Mouse (Mus musculus): ENCODE measurements around the gene Hdac4. TPM values are rescaled to one million over a fixed set of nuclear protein-coding genes. Genes with fewer than 3 reads are reported as not detected.
A peak's percentile ranks its signal among the peaks of the same experiment; 100 is the strongest.

The Hdac4 gene
- total RNA-seq, 2 experiments from 2014 or later: 13.3 to 19.0 TPM

DNA sequence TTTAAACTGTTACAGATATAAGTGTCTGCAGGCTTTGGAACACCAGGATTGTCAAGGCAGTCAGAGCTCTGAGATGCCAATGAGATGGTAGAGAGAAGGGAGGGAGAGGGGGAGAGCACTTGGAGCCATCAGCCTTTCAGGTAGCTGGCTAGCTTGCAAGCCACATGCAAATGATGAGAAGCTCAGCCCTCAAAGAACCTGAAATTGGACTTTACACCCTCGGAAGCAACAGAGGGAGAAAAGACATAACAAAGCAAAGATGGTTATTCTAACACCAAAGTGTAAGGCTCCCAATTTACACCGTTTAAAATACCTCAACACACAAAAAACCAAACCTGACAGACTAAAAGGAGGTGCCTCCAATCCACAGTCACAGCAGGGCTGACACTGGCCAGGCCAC lies 63.3 kb downstream of the Hdac4 start:
- ATAC-seq (ENCODE audit: poor library complexity, severe bottlenecking): no peak

DNA sequence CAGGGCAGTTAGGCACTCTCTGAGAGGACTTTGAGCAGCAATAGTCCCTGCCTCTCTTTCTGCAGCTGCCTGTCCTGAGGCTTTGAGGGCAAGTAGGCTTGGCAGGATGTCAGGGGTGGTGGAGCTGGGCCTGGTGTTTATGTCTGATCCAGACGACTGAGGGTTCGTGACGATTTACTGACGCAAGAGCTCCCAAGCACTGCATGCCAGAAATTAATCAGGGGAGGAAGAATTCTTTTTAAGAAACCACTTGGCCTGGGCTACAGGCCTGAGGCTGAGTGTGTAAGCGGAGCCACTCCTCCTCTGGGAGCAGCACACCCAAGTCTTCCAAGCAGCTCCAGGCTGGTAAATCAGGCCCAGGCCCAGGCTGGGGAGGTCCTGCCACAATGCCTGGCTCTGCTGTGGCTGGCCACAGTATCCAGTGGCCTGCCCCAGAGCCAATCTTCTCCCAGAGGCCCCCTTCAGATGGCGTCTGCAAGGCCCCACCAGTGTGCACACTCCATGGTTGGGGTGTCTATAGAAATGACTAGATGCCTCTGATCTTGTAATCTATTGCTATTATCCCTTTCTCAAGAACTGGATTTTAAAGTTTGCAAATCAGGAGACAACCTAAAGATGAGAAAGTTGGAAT lies 64.9 kb downstream of the Hdac4 start:
- ATAC-seq (ENCODE audit: poor library complexity, severe bottlenecking): no peak

DNA sequence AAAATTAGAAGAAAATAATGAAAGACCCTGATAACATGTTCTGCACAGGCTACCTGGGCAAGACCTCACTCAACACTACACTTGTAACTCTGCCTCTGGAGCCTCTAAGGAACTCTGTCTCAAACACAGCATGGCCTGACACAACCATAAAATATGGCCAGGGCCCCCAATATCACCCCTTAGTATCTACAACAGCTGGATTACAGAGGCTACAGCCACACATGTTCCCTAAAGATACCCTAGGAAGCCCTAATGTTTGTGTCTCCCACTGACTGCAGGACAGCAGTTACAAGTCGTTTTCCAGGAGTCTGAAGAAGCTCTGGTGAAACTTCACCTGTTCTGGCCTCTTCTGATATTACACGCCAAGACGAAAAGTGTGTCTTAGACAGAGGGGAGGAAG lies 65.7 kb downstream of the Hdac4 start:
- ATAC-seq (ENCODE audit: poor library complexity, severe bottlenecking): no peak

GRCm38 (mm10) chr1:92127785-92128184 lies 67.7 kb downstream of the Hdac4 start:
- peak; percentile 83 for ATAC-seq (ENCODE audit: poor library complexity, severe bottlenecking)

GRCm38 (mm10) chr1:92127366-92127765 lies 68.1 kb downstream of the Hdac4 start:
- ATAC-seq (ENCODE audit: poor library complexity, severe bottlenecking): peak; percentile 29; the same call in 1 of the 2 replicates

- no peak for ATAC-seq (ENCODE audit: poor library complexity, severe bottlenecking)
Measured at GRCm38 (mm10) chr1:92124497-92125201, 70.8 kb downstream of the Hdac4 start.

DNA sequence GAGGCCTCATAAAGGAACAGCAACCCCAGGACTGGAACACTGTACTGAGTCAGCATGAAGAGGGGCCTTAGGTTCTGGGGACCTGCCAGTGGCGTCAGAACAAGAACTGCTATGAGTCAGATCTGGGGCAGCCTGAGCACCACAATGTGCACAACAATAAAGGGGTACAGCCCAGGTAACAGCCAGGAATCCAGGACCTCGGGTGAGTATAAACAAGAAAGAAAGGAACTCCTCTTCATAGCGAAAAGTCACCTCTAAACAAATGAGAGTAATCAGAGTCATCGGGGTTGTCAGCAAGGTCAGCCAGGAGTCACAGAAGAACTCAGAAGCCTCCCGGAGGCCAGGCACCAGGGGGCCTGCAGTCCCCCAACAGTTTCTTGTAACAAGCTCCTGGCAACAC lies 76.2 kb downstream of the Hdac4 start:
- no peak for ATAC-seq (ENCODE audit: poor library complexity, severe bottlenecking)

DNA sequence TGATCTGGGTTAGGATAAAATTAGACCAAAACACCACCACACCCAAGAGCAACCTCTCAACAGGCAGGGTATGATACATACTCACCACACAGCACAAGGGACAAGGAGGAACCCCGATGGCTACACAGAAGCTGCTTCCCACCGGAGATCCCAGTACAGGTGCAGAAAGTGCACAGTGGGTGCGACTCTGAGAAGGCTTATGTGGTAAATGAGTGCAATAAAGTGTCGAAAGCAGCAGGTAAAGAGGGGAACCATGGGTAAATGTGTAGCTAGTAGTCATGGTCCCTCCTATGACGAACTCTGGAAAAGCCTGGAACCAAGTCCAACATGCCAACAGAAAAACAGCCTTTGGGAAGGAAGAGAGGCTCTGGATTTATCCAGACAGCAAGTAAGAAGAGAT lies 77.9 kb downstream of the Hdac4 start:
- ATAC-seq (ENCODE audit: poor library complexity, severe bottlenecking): no peak

GRCm38 (mm10) chr1:92116169-92116568 lies 79.3 kb downstream of the Hdac4 start:
- ATAC-seq (ENCODE audit: poor library complexity, severe bottlenecking): no peak

GRCm38 (mm10) chr1:92114091-92114490 lies 81.4 kb downstream of the Hdac4 start:
- no peak for ATAC-seq (ENCODE audit: poor library complexity, severe bottlenecking)

DNA sequence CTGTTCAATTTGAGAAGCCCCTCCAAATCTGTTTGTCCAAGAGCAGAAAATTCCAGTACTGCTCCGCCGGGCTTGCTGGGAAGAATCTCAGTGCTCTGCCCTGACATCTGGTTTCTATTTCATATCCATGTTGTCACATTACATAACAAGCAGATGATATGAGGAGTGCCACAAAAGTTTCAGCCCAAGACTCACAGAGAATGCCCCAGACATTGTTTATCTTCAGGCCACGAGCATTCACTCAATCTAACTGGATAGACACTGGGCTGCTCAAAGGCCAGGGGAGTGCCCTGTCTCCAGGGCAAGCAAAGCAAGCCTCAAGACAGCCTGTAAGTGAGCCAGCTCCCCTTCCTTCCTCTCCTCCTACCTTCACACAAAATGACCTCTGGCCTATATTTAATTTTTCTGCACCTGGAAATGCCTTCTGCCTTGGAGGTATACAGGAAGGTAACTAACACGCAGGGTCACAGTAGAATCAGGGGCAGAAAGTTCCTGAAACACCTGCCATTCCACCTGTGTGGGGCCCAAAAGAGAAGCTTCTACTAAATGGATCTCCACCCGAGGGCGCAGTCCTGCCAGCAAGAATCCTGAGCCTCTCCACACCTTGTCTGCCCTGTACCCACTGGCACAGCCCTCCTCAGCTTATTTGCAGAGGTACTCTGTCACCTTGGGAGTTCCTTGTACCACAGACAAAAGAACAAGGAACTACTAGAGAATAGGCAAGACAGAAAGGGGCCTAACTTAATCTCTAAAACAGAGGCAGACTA lies 82.1 kb downstream of the Hdac4 start:
- no peak for ATAC-seq (ENCODE audit: poor library complexity, severe bottlenecking)

GRCm38 (mm10) chr1:92112591-92112990 lies 82.9 kb downstream of the Hdac4 start:
- no peak for ATAC-seq (ENCODE audit: poor library complexity, severe bottlenecking)

- no peak for ATAC-seq (ENCODE audit: poor library complexity, severe bottlenecking)
Measured at GRCm38 (mm10) chr1:92111551-92111950, 83.9 kb downstream of the Hdac4 start.

- ATAC-seq (ENCODE audit: poor library complexity, severe bottlenecking): no peak
Measured at GRCm38 (mm10) chr1:92111026-92111425, 84.5 kb downstream of the Hdac4 start.

GRCm38 (mm10) chr1:92109221-92109620 lies 86.3 kb downstream of the Hdac4 start:
- ATAC-seq (ENCODE audit: poor library complexity, severe bottlenecking): no peak

GRCm38 (mm10) chr1:92108556-92108955 lies 86.9 kb downstream of the Hdac4 start:
- no peak for ATAC-seq (ENCODE audit: poor library complexity, severe bottlenecking)

GRCm38 (mm10) chr1:92107996-92108395 lies 87.5 kb downstream of the Hdac4 start:
- ATAC-seq (ENCODE audit: poor library complexity, severe bottlenecking): no peak

- no peak for ATAC-seq (ENCODE audit: poor library complexity, severe bottlenecking)
Measured at GRCm38 (mm10) chr1:92107521-92107920, 88.0 kb downstream of the Hdac4 start.

DNA sequence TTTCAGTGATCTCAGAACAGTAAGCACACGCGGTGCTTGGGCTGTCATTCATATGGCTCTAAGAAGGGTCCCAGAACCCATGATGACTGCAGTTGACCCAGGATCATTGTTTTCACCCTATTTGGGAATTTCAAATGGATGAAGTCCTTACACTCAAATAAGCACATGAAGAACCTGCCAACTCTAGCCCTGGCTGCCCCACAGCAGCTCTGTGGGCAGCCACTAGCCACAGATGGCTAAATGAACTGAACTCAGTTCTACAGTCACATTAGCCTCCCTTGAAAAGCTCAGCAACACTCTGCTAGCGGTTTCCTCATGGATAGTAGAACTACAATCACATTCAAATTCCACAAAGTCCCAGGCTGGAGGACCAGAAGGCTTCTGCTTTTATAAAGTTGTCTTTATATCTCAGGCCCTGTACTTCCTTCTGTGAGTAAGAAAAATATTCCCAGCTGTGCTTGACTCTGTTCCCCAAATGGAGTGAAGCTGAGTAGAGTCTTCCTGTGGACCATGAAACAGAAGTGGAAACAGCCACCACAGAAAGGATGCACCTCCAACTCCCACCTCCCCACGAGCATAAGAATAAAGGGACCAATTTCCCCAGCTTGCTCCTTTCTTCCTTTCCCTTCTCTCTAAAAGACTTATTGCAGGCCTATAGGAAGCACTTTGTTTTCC lies 88.9 kb downstream of the Hdac4 start:
- no peak for ATAC-seq (ENCODE audit: poor library complexity, severe bottlenecking)

DNA sequence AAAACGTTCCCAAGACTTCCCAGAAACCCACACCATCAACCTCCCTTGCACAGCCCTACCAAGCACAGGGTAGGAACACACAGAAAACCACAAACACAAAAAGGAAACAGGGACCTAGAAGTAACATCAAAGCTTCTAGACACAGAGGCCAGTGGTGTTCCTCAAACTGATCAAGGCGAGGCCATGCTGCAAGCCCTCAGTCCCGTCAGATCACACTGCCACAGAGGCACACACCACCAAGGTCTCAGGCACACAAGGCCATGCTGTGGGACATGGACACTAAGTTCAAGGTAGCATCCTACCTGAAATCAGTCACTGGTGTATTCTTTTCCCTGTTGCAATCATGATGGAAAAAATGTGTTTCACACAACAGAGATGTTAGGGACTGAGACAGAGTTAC lies 90.8 kb downstream of the Hdac4 start:
- peak; percentile 51 for ATAC-seq (ENCODE audit: poor library complexity, severe bottlenecking)

GRCm38 (mm10) chr1:92103971-92104370 lies 91.5 kb downstream of the Hdac4 start:
- ATAC-seq (ENCODE audit: poor library complexity, severe bottlenecking): no peak

Measured in megakaryocyte, adult 5-6 weeks (primary cell).